Mouse (Mus musculus) forelimb bud, embryonic 11.5 days (tissue): ENCODE data around the gene Olfr502.
"Not testable (repeated sequence)": the region's sequence is repeated elsewhere in the genome, so short reads cannot be mapped to it uniquely, and the experiment has no call there.

Experiments
- DNase-seq: peaks from one replicate; pipeline ENCODE4 v3.0.0-alpha.2; 2012; ENCODE audit warnings: low read depth, low spot score

Gene Olfr502

GRCm38 (mm10) chr7:108524965-108525364 lies at the start of gene Olfr502:
Gene Olfr502 (minus strand): TSS chr7:108525065.
- DNase-seq = no peak

GRCm38 (mm10) chr7:108565693-108566092 lies 40.8 kb upstream of the Olfr502 start, which contains the start of gene Olfr504:
Gene Olfr504 (minus strand): TSS chr7:108565793.
- DNase-seq = no peak

- DNase-seq = not testable (repeated sequence)
These were observed 19.4 kb upstream of the Olfr502 start, which contains the start of gene Olfr503 for GRCm38 (mm10) chr7:108544227-108544626. Gene Olfr503 (plus strand): TSS chr7:108544527.

GRCm38 (mm10) chr7:108542416-108542815 lies 17.6 kb upstream of the Olfr502 start:
- no peak for DNase-seq
